Mouse (Mus musculus) layer of hippocampus, adult 2 months (tissue): Measurements from ENCODE around the gene Ccdc63. TPM values are rescaled to one million over a fixed set of nuclear protein-coding genes. Genes with fewer than 3 reads are reported as not detected.

Experiments used
- DNase-seq, 2 experiments: peaks; one replicate each; pipeline ENCODE4 v3.0.0; 2022; ENCODE audit warnings: low spot score in 2 of 2
- H3K27ac ChIP-seq: fragments of 200-600 bp; 2 replicates; pipeline ENCODE4 v1.8.1; 2022
- H3K4me3 ChIP-seq: fragments of 200-600 bp; 2 replicates; pipeline ENCODE4 v1.8.1; 2022; ENCODE audit warnings: mild to moderate bottlenecking
- CTCF ChIP-seq: fragments of 200-600 bp; conservative IDR thresholded peaks from 2 replicates; pipeline ENCODE4 v1.8.1; 2022; ENCODE audit warnings: antibody characterized with exemption, mild to moderate bottlenecking, moderate library complexity
- total RNA-seq, 2 experiments: library from RNA; stranded (reverse); gene quantifications; 2 replicates each; pipeline ENCODE4 v1.2.3; 2021

Gene Ccdc63
- total RNA-seq, 2 experiments from 2014 or later: 0.39 to 1.2 TPM

- no peak for DNase-seq
- H3K27ac ChIP-seq: no peak overlapping the region
- no peak for TF ChIP-seq CTCF
- H3K4me3 ChIP-seq: no peak overlapping the region
Observed at GRCm38 (mm10) chr5:122085291-122085690, 55.3 kb downstream of the Ccdc63 start.

DNA sequence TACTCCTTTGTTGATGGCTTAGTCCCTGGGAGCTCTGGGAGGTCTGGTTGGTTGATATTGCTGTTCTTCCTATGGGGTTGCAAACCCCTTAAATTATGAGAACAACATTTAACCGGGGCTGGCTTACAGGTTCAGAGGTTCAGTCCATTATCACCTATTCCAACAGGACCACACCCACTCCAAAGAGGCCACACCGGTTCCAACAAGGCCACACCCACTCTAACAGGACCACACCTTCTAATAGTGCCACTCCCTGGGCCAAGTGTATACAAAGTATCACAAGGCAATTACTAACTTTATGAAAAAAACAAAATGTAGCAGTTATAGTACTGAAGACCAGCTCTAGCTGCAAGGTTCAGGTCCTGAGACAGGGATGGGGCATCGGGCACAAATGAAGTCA, 56.2 kb downstream of the Ccdc63 start:
- no peak for DNase-seq
- no peak for TF ChIP-seq CTCF

GRCm38 (mm10) chr5:122083282-122083681, 57.3 kb downstream of the Ccdc63 start:
- no peak for DNase-seq
- TF ChIP-seq CTCF: no peak
- H3K27ac ChIP-seq: no peak overlapping the region
- no peak overlapping the region for H3K4me3 ChIP-seq

More for the DNA sequence above, 56.2 kb downstream of the Ccdc63 start:
- H3K4me3 ChIP-seq: no peak overlapping the region
- no peak overlapping the region for H3K27ac ChIP-seq

DNA sequence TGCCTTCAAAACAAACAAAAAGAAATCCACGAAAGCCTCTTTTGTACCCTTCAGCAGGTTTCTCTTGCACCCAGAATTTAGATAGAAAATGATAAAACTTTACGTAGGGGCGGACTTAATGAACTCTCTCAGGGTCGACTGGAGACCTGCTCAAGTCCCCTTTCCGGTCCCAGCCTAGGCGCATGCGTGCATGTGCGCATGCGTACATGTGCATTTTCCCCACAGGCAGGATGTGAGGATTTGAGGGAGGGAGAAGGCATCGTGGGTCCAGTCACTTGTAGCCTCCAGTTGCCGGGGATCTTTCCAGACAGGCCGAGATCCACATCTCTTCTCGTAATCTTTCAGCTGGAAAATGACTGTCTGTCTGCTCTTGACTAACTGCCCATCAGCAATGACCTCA, 59.2 kb downstream of the Ccdc63 start:
- DNase-seq: no peak
- TF ChIP-seq CTCF: no peak
- no peak overlapping the region for H3K4me3 ChIP-seq
- H3K27ac ChIP-seq: no peak overlapping the region

DNA sequence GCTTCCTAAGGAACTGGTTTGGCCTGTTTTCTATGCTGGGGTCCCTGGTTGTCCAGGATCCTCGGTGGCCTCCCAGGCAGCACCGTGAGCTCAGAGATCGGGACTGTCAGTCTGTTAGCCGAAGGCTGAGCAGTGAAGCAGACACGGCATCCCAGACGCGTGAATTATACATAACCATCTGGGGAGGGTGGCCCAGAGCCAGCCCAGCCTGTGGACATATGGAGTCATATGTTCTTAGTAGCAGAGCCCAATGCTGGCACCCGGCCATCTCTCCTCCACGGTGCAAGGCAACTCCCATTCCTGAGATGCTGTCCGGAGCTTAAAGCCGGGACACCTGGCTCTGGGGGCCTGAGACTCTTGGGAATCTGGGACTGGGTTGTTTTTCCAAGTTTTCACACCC, 59.7 kb downstream of the Ccdc63 start:
- peak; percentile 76 to 79 for DNase-seq
- no peak overlapping the region for H3K27ac ChIP-seq
- TF ChIP-seq CTCF: no peak
- no peak overlapping the region for H3K4me3 ChIP-seq

- H3K27ac ChIP-seq: no peak overlapping the region
- H3K4me3 ChIP-seq: no peak overlapping the region
- TF ChIP-seq CTCF: peak; percentile 56
- no peak for DNase-seq
Observed at GRCm38 (mm10) chr5:122079796-122080195, 60.8 kb downstream of the Ccdc63 start.

DNA sequence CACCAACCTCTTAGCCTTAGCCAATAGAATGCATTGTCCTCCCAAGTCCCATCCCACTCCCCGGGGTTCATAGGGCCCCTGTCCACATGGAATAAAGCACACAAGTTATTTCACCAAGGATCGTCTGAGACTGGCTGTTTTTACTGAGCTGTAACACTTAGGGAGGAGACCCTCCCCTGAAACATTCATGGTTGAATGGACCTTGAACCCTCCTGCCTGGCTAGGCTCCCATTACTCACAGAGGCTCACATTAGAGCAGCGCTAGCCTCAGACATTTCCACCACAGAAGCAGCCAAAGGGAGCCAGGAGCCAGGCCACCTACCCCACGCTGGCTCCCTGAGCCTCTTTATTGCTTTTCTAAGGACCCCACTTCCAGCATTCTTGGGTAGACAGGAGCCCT, 63.4 kb downstream of the Ccdc63 start:
- DNase-seq: no peak
- H3K27ac ChIP-seq: no peak overlapping the region
- TF ChIP-seq CTCF: no peak
- no peak overlapping the region for H3K4me3 ChIP-seq

GRCm38 (mm10) chr5:122075736-122076135, 64.9 kb downstream of the Ccdc63 start:
- TF ChIP-seq CTCF: peak; percentile 67
- no peak for DNase-seq
- H3K27ac ChIP-seq: no peak overlapping the region
- no peak overlapping the region for H3K4me3 ChIP-seq

DNA sequence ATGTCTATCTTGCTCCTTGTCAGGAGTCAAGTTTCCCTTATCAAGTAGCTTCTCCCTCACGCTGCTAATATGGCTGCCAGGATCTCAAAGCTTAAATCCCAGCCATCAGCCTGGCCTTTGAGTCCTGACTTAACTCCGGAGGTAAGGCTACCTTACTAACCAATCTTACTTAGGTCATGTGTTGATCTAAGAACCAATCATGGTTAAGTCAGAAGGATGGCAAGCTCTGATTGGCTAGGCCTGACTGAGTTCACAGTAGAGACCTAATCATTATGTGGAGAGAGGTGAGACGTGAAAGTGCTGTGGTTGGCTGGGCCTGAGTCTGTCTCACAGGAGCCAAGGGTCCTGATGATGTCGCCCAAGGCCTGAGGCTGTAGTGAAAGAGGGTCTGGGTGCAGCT, 68.6 kb downstream of the Ccdc63 start:
- H3K4me3 ChIP-seq: no peak overlapping the region
- no peak for DNase-seq
- TF ChIP-seq CTCF: no peak
- 0 out of 2 replicates have a peak overlapping the region, but pooled peaks have one; percentile 10 for H3K27ac ChIP-seq

- TF ChIP-seq CTCF: no peak
- Histone ChIP-seq H3K27ac (peak overlapping the region; percentile 36; the same call in 1 of the 2 replicates), H3K4me3 (no peak overlapping the region)
- no peak for DNase-seq
Observed at GRCm38 (mm10) chr5:122070963-122071800, 69.4 kb downstream of the Ccdc63 start.

DNA sequence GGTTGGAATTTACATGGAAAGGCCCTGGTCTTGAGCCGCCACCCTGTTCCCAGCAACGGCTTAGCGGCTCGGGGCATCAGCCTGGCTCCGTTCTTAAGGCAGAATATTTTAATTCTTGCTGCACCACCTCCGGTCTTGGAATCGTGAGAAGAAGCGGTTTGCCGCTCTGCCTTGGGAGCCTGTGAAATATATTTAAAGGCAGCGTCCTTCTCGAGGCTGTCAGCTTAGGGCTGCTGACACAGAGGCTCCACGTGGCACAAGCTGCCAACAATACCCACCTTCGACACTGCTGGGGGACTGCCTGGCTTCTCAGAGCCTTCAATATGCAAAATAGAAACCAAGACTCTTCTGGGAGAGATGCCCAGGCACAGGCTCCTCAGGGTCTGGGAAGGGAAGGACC, 72.1 kb downstream of the Ccdc63 start:
- DNase-seq: no peak
- TF ChIP-seq CTCF: no peak
- Histone ChIP-seq H3K4me3 (no peak overlapping the region), H3K27ac (no peak overlapping the region)

GRCm38 (mm10) chr5:122063204-122063933, 77.3 kb downstream of the Ccdc63 start:
- peak; percentile 56 to 62 for DNase-seq
- no peak overlapping the region; the same call in 1 of the 2 replicates for H3K27ac ChIP-seq
- no peak for TF ChIP-seq CTCF

GRCm38 (mm10) chr5:122062479-122062878, 78.1 kb downstream of the Ccdc63 start:
- TF ChIP-seq CTCF: no peak
- Histone ChIP-seq H3K27ac (no peak overlapping the region), H3K4me3 (no peak overlapping the region)
- no peak for DNase-seq

More at GRCm38 (mm10) chr5:122063204-122063933, 77.3 kb downstream of the Ccdc63 start:
- H3K4me3 ChIP-seq: no peak overlapping the region

GRCm38 (mm10) chr5:122060767-122061333, 79.8 kb downstream of the Ccdc63 start:
- DNase-seq: no peak
- Histone ChIP-seq H3K4me3 (no peak overlapping the region), H3K27ac (no peak overlapping the region)
- no peak for TF ChIP-seq CTCF
